Mouse (Mus musculus) kidney, adult 2 months (tissue): ENCODE measurements around the gene Zdhhc1.

ENCODE experiments used
- CTCF ChIP-seq: fragments of 200-500 bp; conservative IDR thresholded peaks from 2 replicates; pipeline ENCODE4 v1.5.1; 2011; ENCODE audit warnings: low read depth, mild to moderate bottlenecking, control low read depth, low read length, moderate library complexity, mixed read lengths; ENCODE audit not compliant: insufficient read depth, insufficient read length
- POLR2A ChIP-seq: fragments of 200-500 bp; IDR thresholded peaks from one replicate; pipeline ENCODE4 v1.6.1; 2011; ENCODE audit warnings: low read depth, low read length, control low read depth

DNA sequence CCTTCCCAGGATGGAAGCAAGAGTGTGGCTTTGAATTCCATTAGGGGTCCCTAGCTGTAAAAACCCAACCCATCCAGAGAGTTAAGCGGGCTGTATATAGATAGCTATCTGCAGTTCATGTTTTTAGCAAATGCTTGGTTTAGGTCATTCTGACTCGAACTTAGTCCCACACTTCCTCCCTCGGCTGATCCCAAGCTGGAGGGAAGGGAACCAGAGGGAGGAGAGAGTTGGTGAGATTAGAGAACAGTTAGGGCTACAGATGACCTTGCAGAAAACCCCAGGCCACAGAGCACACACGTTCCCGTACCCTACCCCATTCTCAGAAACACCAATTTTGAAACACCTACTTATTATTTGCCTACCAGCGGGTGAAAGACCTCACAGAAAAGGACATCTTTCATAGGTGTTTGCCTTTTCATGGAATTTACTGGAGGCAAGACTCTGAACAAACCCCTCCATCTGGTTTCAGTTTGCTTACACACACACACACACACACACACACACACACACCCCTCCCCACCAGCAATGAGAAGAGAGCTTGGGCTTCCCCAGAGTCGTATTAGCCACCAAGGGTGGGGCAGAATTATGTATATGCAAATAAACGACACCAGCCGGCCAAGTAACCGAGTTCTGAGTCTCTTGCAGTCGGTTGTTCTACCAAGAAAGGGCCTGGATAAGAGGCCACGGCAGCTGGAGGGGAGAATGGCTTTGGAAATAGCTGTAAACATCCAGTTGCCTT, 13.5 kb upstream of the Zdhhc1 start:
- TF ChIP-seq CTCF (no peak), POLR2A (no peak)
